Mouse (Mus musculus): Measurements from ENCODE around the gene G3bp2.

The G3bp2 gene

DNA sequence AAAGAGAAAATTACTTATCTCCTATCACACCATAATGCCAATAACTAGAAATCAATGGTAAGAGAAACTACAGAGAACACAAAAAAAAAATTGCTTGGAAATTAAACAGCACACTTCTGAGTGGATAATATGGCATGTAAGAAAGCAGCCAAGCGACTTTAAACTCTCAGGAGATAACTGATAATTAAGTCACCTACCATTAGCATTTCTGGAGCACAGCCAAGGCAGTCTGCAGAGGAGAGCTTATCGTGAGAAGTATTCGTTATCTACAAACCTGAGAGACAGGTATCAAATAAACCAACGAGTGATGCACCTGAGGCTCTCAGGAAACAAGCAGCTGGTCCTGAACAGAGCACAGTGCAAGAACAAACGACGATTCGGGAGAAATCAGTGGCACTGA is 71.8 kb downstream of the G3bp2 start:
- DNase-seq (ENCODE audit: low spot score in 2 of 2) = no peak

DNA sequence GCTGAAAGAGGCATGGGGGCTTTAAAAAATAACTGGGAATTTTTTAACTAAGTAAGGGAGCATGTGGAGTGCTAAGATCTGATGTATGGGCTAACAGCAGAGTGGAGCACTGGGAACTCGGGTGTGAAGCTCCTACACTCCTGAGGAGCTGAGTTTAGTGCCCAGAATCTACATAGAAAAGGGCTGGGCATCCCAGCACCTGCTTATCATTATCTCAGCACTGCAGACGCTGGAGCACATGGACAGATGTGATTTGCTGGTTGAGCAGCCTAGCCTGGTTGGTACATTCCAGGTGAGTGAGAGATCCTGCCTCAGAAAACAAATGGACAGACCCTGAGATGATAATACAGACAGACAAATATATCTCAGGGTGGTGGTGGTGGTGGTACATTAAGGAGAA is 73.7 kb downstream of the G3bp2 start:
- DNase-seq (ENCODE audit: low spot score in 2 of 2) = no peak

DNA sequence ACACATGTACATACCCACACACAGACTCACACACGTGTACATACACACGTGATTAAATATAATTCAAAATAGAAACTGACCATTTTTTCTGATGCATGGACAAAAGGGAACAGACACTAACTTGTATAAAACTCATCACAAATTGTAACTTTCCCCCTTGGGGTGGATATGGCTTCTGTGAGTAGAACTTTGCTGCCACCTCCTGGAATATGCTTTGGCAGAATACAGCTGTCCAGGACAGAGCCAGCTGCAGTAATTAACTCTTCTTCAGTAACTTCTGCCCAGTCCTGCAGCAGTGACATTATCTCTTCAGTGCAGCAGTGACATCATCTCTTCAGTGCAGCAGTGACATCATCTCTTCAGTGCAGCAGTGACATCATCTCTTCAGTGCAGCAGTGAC is 80.5 kb downstream of the G3bp2 start:
- no peak for DNase-seq (ENCODE audit: low spot score in 2 of 2)

Data from right cerebral cortex, postnatal 10 days (tissue).